In the genomic region with DNA sequence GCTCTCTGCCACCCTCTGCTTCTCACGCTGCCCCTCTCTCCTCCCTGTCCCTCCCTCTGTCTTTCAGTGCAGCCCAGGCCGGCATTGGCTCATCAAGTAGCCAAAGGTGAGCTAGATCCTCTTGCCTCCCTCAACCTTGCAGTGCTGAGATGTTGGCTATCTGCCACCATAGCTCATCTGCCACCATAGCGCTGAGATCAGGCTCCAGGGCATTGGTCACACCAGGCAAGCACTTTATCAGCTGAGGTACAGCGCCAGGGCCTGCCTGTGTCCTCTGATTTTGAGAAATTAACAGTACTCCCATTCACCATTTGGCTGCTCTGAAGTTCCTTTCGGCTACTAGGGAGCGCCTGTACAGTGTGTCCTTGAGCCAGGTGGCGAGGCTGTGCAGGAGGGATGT, we compare ENCODE assay signal across 21 mouse cellular contexts. TPM values are rescaled to one million over a fixed set of nuclear protein-coding genes. Genes with fewer than 3 reads are reported as not detected.
DNase-seq lines count a peak whose midpoint lies in the region; ATAC-seq lines count a peak whose summit lies in the region.
"Had no signal": no experiment of that assay in that cellular context is flagged by ENCODE, and none has a peak within 500 bp of the region (broad histone marks: within the 10 kb centered on the region; RNA-seq: fewer than 3 reads in every experiment).

No protein-coding gene starts in this region.

- peak; percentile 31 to 42 for DNase-seq in cerebellum, postnatal 10 days
- no peak for DNase-seq in cerebellum, adult 11-12 months
- peak; percentile 44 for DNase-seq in MN1 (ENCODE audit: low spot score)
- no peak for DNase-seq in liver, embryonic 11.5 days (ENCODE audit: low spot score)
- no peak for DNase-seq in adrenal gland, postnatal 14 days
- no peak for DNase-seq in lung, postnatal 14 days
- DNase-seq in B cell, adult 2 months: no peak
- DNase-seq: cerebellum, postnatal 14 days; gastrocnemius, adult 2 months; heart, postnatal 4 days; right cerebral cortex, postnatal 4 days; thymus, adult 2 months had no signal

- ATAC-seq in liver, embryonic 11.5 days (replicated peaks; ENCODE audit: low FRiP score): no peak
- peak; percentile 43 for ATAC-seq in megakaryocyte, adult 5-6 weeks (ENCODE audit: poor library complexity, severe bottlenecking)
- ATAC-seq: hindbrain, embryonic 16.5 days; intestine, postnatal 0 days had no signal

- H3K27ac ChIP-seq in liver, embryonic 11.5 days (ENCODE audit: low read depth, low read length): 0 out of 2 replicates have a peak overlapping the region, but pooled peaks have one; percentile 97
- H3K27ac ChIP-seq: embryonic facial prominence, embryonic 15.5 days; forebrain, embryonic 12.5 days; gastrocnemius, adult 2 months; heart, embryonic 15.5 days; kidney, embryonic 15.5 days; stomach, embryonic 15.5 days had no signal

- H3K4me3 ChIP-seq in liver, embryonic 11.5 days (ENCODE audit: low read depth, low read length): no peak overlapping the region
- H3K4me3 ChIP-seq: embryonic facial prominence, embryonic 15.5 days; forebrain, embryonic 12.5 days; gastrocnemius, adult 2 months; heart, embryonic 15.5 days; kidney, embryonic 15.5 days; stomach, embryonic 15.5 days had no signal

- WGBS in liver, embryonic 11.5 days: 92% methylated on average over 7 of the region's 7 CpGs

- H3K36me3 ChIP-seq in liver, embryonic 11.5 days (ENCODE audit: control insufficient read depth, insufficient read depth, low read length): peaks cover 37% of the 10 kb centered on the region

- H3K9me3 ChIP-seq in liver, embryonic 11.5 days (ENCODE audit: control insufficient read depth, low read length): no peaks in the 10 kb centered on the region
- H3K9me3 ChIP-seq: embryonic facial prominence, embryonic 15.5 days; forebrain, embryonic 12.5 days; heart, embryonic 15.5 days; kidney, embryonic 15.5 days; stomach, embryonic 15.5 days had no signal

- H3K4me1 ChIP-seq in liver, embryonic 11.5 days (replicated peaks; ENCODE audit: control insufficient read depth, insufficient read depth, low read length): peaks cover 49% of the 10 kb centered on the region
- H3K4me1 ChIP-seq: embryonic facial prominence, embryonic 15.5 days; stomach, embryonic 15.5 days had no signal

- H3K27me3 ChIP-seq in liver, embryonic 11.5 days (replicated peaks; ENCODE audit: control insufficient read depth, insufficient read depth, low read length): no peaks in the 10 kb centered on the region
- H3K27me3 ChIP-seq: CH12.LX; embryonic facial prominence, embryonic 15.5 days; forebrain, embryonic 12.5 days; heart, embryonic 15.5 days; kidney, embryonic 15.5 days; stomach, embryonic 15.5 days had no signal

- no peak overlapping the region for H3K4me2 ChIP-seq in liver, embryonic 11.5 days
- H3K4me2 ChIP-seq: embryonic facial prominence, embryonic 15.5 days; forebrain, embryonic 12.5 days; heart, embryonic 15.5 days; kidney, embryonic 15.5 days; stomach, embryonic 15.5 days had no signal

- no peak overlapping the region for H3K9ac ChIP-seq in liver, embryonic 11.5 days (ENCODE audit: low read depth, low read length)
- H3K9ac ChIP-seq: embryonic facial prominence, embryonic 15.5 days; forebrain, embryonic 12.5 days; heart, embryonic 15.5 days; kidney, embryonic 15.5 days; stomach, embryonic 15.5 days had no signal

RNA-seq across cellular contexts. Expression of gene Glrx5, which starts 8.5 kb away (rescaled TPM):
- 610 and 611 TPM in 2 replicates for polyA plus RNA-seq in liver, embryonic 11.5 days (2014; fragmentation: Nextera tagmentation; extraction: Ambion mirVana)
- total RNA-seq in megakaryocyte, adult 5-6 weeks (2015): 24.8 and 35.1 TPM in 2 replicates
- total RNA-seq in megakaryocyte, adult 5-6 weeks (2017): 10.0 and 10.7 TPM in 2 replicates
- total RNA-seq in adrenal gland, postnatal 14 days (2021): 172 and 183 TPM in 2 replicates

RNA-seq across cellular contexts. Expression of gene Syne3, which starts 31.3 kb away (rescaled TPM):
- 1.4 and 1.8 TPM in 2 replicates for polyA plus RNA-seq in liver, embryonic 11.5 days (2014; fragmentation: Nextera tagmentation; extraction: Ambion mirVana)
- total RNA-seq in megakaryocyte, adult 5-6 weeks (2015): 14.1 and 17.8 TPM in 2 replicates
- total RNA-seq in megakaryocyte, adult 5-6 weeks (2017): 26.9 and 28.4 TPM in 2 replicates
- total RNA-seq in adrenal gland, postnatal 14 days (2021): 8.4 and 10.2 TPM in 2 replicates

Comparison
In these comparisons a context has a peak if more than half of its experiments do, and no peak if none do; other contexts are left out.
1. DNase-seq: peak in cerebellum, postnatal 10 days (2 of 2) and MN1 (single experiment); none in cerebellum, adult 11-12 months (single experiment), liver, embryonic 11.5 days (single experiment), adrenal gland, postnatal 14 days (single experiment), lung, postnatal 14 days (single experiment) and B cell, adult 2 months (0 of 2).